Mouse (Mus musculus) embryonic fibroblast, embryonic 13.5 days (primary cell): ENCODE results near the gene Apc2.

Experiments used
- CTCF ChIP-seq: IDR thresholded peaks from 2 replicates; pipeline ENCODE4 v1.5.1; 2011; ENCODE audit warnings: mild to moderate bottlenecking, control low read depth, low read length, moderate library complexity, borderline replicate concordance; ENCODE audit not compliant: insufficient read depth
- POLR2A ChIP-seq: IDR thresholded peaks from 2 replicates; pipeline ENCODE4 v1.6.1; 2011; ENCODE audit warnings: low read depth, mild to moderate bottlenecking, control low read depth, low read length, moderate library complexity

DNA sequence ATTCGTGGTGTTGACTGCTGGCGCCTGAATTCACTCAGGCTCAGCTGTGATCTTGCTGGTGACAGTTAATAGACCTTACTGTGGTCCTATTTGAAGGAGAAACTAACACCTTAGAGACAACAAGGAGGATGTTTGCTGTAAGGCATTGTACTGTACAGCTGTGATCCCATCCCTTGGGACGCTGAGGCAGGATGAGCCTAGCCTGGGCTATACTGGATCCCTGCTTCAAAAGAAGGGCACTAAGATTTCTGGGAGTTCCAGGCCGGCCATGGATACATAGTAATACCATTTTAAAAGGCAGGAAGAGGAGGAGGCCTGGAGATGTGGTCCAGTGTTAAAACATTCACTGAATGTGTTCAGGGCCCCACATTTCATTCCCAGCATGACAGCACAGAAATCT is 45.2 kb upstream of the Apc2 start:
- TF ChIP-seq CTCF (no peak), POLR2A (no peak)
